Mouse (Mus musculus): ENCODE measurements around the gene C130032M10Rik. TPM values are rescaled to one million over a fixed set of nuclear protein-coding genes. Genes with fewer than 3 reads are reported as not detected.
"Not testable (repeated sequence)": the region's sequence is repeated elsewhere in the genome, so short reads cannot be mapped to it uniquely, and the experiment has no call there.

C130032M10Rik gene
- polyA plus RNA-seq, 1 experiment: not detected

DNA sequence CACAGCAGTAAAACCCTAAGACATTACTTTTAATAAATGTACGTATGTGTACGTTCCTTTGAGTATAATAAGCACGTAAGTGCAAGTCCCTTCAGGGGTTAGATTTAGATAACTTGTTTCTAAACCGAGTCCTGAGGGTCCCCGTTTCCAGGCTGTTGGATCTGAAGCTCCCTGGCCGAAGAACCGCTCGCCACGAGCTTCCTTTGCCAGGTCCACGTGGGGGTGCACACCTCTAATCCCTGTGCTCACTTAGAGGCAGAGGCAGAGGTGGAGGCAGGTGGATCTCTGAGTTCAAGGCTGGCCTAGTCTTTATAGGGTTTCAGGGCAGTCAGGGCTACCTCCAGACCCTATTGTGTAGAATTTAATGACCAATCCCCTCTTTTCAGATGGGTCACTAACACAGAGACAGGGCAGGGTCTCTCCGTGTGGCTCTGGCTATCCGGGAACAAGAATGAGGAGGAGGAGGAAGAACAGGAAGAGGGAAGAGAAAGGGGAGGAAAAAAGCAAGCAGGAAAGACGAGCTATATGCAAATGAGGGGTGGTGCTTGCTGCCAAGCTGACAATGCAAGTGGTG lies 2.5 kb downstream of the C130032M10Rik start:
- no peak for DNase-seq (ENCODE audit: extremely low spot score in 1 of 2, low spot score in 1 of 2)

DNA sequence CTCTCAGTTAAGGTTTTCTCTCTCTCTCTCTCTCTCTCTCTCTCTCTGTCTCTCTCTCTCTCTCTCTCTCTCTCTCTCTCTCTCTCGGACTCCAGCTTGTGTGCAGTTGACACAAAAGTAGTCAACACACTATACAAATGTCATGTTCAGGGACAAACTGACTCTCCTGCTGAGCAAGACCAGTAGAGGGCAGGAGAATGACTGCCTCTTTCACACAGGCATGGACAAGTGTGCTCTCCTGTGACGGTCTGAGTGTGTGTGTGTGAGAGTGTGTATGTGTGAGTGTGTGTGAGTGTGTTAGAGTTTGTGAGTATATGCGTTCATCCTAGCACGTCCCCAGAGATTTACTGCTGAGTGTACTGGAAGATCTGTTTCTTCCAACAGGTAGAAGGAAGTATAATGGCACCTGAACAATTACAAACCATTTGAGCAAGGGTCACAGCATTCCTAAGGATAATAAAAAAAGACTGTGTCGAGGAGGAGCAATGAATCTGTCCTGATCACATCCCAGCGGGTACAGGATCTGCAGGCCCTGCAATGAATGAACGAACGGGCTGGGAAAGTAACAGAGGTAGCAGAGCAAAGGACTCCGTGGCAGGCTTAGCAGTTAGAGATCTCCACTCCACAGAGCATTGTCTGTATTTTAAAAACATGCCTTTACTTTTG lies 3.4 kb downstream of the C130032M10Rik start:
- DNase-seq (ENCODE audit: extremely low spot score in 1 of 2, low spot score in 1 of 2): no peak

DNA sequence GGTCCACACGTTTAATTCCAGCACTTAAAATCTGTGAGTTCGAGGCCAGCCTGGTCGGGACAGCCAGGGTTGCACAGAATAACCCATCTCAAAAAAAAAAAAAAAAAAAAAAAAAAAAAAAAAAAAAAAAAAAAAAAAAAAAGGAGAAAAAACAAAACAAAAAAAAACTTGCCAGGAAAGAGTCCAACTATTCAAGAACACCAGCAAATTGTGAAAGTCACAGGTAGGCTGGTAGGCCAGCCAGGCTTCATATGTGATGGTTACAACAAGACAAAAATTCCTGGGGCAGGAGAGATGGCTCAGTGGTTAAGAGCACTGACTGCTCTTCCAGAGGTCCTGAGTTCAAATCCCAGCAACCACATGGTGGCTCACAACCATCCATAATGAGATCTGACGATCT lies 5.0 kb downstream of the C130032M10Rik start:
- not testable (repeated sequence) for DNase-seq (ENCODE audit: extremely low spot score in 1 of 2, low spot score in 1 of 2)

DNA sequence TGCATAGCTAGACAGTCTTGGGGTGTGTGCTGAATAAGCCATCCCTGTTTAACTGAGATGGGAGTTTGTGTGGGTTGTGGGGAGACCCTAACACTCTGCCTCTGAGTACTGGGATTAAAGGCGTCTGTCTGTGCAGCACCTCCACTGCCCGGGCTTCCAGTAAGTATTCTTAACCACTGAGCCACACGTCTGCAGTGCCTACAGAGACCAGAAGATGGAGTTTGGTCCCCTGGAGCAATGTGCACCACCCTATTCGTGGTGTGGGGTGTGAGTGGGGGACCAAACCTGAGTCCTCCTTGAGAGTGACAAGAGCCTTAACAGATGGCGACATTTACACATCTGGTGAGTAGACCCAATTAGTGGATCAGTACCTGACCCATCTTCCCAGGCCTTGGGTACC lies 6.5 kb downstream of the C130032M10Rik start:
- DNase-seq (ENCODE audit: extremely low spot score in 1 of 2, low spot score in 1 of 2): no peak

DNA sequence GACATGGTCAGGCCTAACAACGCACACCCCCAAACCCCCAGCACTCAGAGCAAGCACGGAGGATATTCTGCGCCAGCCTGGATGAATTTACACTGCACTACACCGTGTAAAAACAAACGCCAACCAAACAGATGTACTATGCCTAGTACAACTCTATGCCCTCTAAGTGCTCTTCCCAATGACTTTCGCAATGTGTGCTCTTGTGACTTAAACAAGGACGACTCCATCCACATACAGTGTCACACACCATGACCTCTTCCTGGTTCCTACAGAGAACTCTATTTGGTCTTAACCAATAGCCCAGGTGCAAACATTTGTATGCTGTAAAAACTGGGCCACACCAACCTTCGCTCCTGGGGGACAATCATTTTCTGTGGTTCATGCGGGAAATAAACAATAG lies 7.0 kb downstream of the C130032M10Rik start:
- DNase-seq (ENCODE audit: extremely low spot score in 1 of 2, low spot score in 1 of 2): no peak

DNA sequence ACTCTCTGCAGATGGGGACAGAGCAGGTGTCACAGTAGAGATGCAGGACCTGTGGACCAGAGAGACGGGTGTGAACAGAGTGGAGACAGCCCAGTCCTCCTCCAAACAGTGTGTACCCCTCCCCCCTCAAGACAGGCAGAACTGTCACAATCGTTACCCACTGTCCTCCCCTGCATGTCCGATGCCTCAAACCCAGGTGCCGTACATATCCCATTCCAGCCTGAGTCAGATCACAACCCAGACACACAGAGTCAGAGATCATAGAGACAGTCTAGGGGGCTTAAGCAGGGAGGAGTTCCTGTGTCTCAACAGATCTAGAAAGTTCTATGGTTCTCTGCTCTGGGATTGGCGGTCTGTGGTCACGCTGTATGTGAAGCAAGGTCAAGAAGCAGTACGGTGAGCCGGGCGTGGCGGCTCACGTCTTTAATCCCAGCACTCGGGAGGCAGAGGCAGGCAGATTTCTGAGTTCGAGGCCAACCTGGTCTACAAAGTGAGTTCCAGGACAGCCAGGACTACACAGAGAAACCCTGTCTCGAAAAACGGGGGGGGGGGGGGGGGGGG lies 9.7 kb downstream of the C130032M10Rik start:
- DNase-seq (ENCODE audit: extremely low spot score in 1 of 2, low spot score in 1 of 2): no peak

DNA sequence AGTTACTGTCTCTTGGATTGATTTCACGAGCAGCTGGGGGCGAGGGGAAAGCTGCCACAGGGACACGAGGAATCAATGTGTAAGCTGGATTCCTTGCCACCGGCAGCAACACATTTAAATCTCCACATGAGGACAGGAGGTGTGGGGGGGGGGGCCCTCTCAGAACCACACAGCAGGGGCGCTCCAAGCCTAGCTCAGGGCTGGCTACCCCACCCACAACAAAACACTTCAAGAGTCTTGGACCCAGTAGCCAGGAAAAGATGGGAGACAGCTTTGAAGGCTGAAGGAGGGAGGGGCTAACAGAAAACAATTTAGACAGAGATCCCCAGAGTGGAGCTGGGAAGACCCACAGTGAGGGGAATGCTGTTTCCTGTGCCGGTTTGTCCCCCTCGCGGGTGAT lies 10.4 kb downstream of the C130032M10Rik start:
- DNase-seq (ENCODE audit: extremely low spot score in 1 of 2, low spot score in 1 of 2): no peak

DNA sequence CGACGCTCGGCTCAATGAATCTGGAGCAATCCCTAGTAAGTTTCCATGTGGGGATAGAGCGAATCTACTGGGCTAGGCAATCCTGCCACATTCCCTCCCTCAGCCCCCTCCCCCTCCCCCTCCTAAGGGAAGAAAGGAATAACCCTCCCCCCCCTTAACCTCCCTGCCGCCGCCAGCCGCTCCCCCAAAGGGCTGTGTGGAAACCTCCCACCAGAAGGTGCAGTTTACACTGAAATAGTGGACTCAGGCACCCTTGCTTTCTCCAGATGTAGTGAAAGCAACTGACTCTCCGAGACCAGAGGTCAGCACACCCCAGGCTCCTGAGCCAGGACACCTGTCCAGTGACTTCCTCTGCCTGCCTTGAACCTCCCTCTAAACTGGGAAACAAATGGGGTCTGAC lies 11.1 kb downstream of the C130032M10Rik start:
- no peak for DNase-seq (ENCODE audit: extremely low spot score in 1 of 2, low spot score in 1 of 2)

DNA sequence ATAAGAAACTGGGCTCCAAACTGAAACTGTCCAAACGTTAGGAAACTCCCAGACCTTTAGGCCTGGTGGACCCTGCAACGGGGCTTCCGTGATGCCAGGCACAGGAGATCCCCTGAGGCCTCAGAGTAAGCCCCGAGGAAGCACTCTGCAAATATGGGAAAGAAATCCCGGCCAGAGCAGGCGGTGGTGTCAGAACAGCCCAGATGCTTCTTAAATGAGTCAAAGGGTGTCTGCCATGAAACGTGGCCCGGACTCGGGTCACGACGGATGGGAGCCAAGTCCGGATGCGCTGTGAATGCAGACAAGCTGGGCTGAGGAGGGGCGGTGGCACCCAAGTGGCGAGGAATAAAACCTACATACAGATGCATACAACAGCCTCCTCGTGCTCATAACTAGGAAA lies 11.6 kb downstream of the C130032M10Rik start:
- DNase-seq (ENCODE audit: extremely low spot score in 1 of 2, low spot score in 1 of 2): peak in 1 of 2 experiments; percentile 12

DNA sequence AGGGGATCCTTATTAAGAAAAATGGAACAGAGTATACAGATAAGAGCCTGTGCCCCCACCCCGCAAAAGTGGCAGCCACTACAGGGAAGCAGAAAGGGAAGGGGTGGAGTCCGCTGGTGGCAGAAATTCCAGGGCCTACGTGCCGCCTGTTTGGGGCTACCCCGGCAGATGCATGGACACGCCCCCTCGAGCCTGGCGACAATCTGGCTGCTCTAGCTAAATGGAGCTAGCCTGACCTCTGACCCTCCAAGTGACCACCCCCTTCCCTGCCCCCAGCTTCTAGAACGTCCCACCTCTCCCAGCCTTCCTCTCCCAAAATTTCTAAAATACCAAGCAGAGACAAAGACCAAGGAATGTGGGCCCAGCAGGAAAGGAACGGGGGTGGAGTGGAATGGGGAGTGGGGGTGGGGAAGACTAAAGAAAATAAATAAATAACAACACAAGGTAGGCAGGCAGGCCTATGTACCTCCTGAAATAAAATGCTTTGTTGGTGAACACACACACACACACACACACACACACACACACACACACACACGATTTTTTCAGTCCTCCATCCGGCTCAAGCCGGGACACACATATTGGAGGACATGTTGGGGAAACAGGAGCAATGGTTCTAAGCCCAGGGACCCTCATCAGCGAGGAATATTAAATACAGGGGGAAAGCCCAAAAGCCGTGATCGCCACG lies 12.6 kb downstream of the C130032M10Rik start:
- no peak for DNase-seq (ENCODE audit: extremely low spot score in 1 of 2, low spot score in 1 of 2)

DNA sequence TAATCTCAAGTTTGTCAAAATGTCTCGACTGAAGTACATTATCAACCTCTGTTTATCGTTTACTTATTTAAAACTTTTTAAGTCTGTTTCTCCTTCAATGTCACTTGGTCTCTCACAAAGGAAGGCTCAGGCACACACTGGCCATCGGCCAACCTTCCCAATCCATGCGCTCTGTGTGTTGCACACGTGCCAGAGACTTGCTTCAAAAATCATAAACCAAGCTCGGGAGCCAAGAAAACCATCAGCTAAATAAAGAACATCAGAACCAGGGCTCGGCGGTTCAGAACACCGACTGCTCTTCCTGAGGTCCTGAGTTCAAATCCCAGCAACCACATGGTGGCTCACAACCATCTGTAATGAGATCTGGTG lies 13.2 kb downstream of the C130032M10Rik start:
- no peak for DNase-seq (ENCODE audit: extremely low spot score in 1 of 2, low spot score in 1 of 2)

DNA sequence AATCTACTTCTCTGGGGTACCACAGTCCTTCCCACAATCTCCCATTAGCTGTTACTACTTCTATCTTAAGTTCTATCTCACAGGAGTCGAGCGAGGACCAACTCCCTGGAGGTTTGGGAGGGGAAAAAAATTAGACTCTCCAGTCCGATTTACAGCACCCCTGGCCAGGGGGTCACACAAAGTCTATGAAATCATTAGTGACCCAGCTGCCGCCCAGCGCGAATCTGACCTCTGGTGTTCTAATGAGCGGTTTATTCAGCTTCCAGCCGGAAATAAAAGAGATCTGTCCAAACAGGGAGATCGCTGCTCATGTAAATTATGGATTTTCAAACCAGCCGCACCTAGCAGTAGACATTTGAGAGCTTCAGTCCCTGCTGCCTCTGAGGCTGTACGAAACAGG lies 15.8 kb downstream of the C130032M10Rik start:
- no peak for DNase-seq (ENCODE audit: extremely low spot score in 1 of 2, low spot score in 1 of 2)

DNA sequence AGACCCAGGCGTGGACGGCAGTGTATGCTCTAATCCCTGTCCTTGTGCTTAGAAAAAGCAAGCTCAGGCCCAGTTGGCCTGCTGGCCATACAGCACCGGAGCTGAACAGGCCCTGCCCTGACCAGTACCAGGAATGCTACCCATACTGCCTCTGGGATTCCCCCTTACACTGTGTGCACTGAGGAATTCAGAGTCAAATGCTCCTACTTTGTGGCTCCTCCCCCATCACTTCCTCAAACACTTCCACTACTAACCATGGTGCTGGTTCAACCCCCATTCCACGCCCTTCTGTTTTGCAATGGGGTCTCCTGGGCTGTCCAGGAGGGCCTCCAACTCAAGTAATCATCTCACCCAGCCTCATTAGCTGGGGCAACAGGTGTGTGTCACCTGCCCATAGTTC lies 18.4 kb downstream of the C130032M10Rik start:
- no peak for DNase-seq (ENCODE audit: extremely low spot score in 1 of 2, low spot score in 1 of 2)

DNA sequence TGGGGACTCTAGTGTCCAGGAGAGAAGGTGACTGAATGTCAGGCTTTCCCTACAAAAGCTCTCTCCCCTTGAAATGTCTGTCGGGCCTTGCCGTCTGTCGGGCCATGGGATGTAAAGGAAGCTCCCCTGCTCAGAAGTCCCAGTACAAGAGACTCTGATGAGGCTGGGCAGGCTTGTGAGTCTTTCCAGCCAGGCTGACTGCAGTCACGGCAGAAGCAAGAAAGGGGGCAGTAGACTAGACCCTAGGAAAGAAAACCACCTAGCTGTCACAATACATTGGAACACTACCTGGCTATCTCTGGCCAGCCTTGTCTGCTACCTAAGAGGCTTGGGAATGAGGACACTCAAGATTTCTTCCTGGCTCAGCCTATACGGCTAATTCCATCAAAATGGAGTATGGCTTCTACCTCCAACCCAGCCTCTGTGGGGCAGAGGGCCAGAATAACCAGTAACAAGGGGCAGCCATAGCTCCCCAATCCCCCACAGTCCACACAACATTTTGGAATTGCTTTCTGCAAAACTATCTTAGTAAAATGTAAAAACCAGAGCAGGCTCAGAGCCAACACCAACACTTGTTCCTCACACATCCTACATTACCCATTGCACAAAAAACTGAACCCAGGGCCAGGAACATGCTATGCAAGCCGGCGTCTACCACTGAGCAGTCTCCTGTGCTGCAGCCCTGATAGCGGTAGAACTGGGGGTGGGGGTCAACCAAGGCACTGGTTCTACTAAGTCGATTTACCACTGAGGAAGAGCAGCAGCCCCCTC lies 19.4 kb downstream of the C130032M10Rik start:
- peak; percentile 20 to 45 for DNase-seq (ENCODE audit: extremely low spot score in 1 of 2, low spot score in 1 of 2)

DNA sequence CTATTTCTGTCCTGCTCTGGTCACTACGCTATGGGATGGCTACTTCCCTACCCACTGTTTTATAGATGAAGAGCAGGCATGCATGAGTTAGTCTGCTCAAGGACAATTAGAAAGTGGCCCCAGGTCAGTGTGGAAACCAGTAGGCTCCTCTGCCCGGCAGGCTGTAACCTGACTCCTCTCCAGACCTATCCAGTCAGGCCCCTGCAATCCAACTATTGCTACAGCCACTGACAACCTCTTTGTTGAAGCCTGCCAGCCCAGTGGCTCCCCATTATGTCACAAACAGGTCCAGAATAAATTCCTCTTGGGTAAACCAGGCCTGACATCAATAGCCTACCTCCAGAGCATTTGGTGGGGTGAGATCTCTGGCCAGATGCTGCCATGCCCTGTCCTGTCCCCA lies 21.1 kb downstream of the C130032M10Rik start:
- DNase-seq (ENCODE audit: extremely low spot score in 1 of 2, low spot score in 1 of 2): no peak

DNA sequence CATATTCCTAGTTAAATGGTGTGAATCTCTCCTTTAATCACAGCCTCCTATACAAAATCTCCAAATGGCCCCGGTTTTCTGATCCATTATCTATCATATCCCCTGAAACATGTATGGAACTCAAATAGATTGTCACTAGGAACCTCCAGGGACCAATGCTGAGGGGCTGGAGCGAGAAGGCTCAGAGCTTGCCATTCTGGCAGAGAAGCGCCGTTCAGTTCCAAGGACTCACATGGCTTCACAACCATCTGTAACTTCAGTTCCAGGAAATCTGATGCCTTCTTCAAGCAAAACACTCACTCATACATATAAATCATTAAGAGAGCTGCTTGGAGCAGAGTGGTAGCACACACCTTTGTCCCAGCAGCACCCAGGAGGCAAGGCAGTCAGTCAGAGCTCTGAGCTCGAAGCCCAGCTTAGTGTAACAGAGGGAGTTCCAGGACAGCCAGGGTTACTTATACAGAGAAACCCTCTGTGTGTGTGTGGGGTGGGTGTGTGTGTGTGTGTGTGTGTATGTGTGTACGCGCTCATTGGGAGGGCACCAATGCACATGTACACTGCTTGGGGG lies 23.6 kb downstream of the C130032M10Rik start:
- no peak for DNase-seq (ENCODE audit: extremely low spot score in 1 of 2, low spot score in 1 of 2)

DNA sequence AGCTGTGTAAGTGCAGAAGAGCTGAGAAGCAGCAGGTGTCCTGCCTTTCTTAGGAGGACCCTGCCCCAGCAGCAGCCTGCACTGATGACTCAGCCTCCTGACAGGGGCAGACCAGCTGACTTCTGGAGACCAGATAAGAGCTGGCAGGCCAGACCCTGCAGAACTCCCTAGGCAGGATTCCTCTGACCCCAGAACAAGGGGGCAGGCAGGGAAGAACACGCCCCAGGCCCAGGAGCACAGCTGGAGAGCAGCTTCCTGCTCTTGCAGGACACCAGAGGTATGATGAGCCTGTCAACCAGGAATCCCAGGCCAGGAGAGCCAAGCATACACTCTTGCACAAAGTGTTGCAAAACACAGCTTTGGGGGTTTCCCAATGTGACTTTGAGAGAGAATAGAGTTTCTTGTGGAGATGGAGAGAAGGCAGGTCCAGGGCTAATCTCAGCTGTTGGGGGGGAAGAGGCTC lies 25.8 kb downstream of the C130032M10Rik start:
- DNase-seq (ENCODE audit: extremely low spot score in 1 of 2, low spot score in 1 of 2): no peak

DNA sequence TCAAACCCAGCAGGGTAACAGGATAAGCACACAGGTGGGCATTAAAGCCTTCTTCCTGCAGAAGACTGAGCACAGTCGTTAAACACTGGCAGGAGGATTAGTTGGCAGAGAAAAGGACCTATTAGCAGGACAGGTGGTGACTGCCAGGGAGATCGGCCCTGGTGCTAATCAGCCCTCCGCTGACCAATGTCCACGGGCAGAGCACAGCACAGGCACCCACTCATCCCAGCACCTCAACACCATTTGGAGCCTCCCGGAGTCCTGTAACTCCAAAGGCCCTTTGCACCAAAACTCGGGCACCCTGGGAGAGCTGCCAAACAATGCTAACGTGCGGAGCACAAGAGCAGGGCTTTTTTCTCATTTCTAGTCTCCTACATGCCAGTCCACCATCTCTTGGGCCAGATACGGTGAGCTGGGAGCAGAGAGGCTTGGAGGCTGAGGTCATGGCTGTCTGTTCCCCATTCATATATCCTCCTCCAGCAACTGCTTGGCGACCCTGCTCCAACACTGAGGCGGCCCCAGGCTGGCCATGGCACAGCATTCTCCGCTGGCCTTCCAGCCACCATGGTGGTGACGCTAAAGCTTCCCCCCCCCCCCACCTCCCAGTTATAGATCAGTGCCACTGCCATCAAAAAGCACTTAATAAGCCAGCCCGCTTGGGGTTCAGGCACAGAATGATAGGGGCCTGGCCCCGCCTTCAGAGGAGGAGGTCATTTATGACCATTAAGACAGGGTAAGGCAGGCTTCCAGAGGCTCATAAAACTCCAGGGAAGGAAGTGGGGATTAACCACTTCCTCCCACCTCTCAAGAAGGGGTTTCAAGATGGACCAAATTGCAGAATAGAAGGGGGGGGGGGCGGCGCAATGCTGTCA lies 28.6 kb downstream of the C130032M10Rik start:
- DNase-seq (ENCODE audit: extremely low spot score in 1 of 2, low spot score in 1 of 2): no peak

DNA sequence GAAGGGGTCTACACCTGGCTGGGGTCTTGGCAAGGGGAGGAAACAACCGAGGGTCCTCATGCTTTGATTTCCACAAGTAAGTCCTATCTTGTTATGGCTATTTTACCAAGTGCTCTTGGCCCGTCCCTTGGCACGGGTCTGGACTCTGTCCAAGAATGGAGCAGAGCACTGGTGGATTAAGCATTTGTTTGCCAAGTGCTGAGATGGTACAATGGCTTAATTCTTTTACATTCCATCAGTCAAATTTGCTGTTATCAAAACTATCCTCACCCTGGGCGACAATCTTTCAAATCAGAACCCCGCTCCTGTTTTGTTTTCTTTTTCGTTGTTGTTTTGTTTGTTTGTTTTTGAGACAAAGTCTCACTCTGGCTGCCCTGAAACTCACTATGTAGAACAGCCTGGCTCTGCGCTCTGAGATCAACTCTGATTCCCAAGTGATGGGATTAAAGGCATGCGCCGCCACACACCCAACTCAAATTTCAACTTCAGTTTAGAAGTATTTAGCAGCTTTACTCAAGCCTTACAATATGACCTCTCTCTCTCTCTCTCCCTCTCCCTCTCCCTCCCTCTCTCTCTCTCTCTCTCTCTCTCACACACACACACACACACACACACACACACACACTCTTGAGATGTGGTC lies 29.4 kb downstream of the C130032M10Rik start:
- DNase-seq (ENCODE audit: extremely low spot score in 1 of 2, low spot score in 1 of 2): no peak

Measured in frontal cortex, adult 2 months (tissue).